Mouse (Mus musculus): ENCODE data around the gene Dapk1. TPM values are rescaled to one million over a fixed set of nuclear protein-coding genes. Genes with fewer than 3 reads are reported as not detected.
A peak's percentile ranks its signal among the peaks of the same experiment; 100 is the strongest.

The Dapk1 gene
- polyA plus RNA-seq, 1 experiment from 2014 or later = 38.4 TPM

DNA sequence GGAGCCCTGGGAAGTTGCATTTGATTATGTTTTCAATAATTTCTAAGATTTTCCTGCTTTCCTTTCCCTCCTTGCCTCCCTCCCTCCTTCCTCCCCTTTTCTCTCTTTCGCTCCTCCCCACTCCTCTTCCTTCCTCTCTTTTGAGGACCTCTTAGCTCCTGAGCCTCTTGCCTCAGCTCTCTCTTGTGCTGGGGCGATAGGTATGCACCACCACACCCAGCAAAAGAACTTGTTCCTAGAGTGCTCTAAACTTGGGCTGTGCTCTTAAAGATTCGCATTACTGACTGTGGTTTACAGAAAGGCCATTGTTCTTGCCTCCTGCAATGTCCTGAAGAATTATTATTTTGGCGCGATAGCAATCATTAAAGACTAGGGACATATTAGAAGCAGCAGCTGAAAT, 46.6 kb downstream of the Dapk1 start:
- Histone ChIP-seq H3K4me2 (replicated peaks) (no peak overlapping the region), H3K9ac (replicated peaks) (no peak overlapping the region), H3K4me3 (replicated peaks) (no peak overlapping the region), H3K4me1 (replicated peaks) (no peaks in the 10 kb centered on the region), H3K27me3 (no peaks in the 10 kb centered on the region), H3K36me3 (0 out of 2 replicates have a peak, but pooled peaks cover 15% of the 10 kb centered on the region), H3K9me3 (no peaks in the 10 kb centered on the region), H3K27ac (no peak overlapping the region)
- WGBS = 94% methylated on average over 5 of the region's 5 CpGs
- ATAC-seq = no peak

- WGBS = 96% methylated on average over 11 of the region's 11 CpGs
- Histone ChIP-seq H3K4me1 (replicated peaks) (no peaks in the 10 kb centered on the region), H3K4me3 (replicated peaks) (no peak overlapping the region), H3K27me3 (no peaks in the 10 kb centered on the region), H3K9ac (replicated peaks) (no peak overlapping the region), H3K27ac (no peak overlapping the region), H3K9me3 (no peaks in the 10 kb centered on the region), H3K36me3 (0 out of 2 replicates have a peak, but pooled peaks cover 15% of the 10 kb centered on the region), H3K4me2 (replicated peaks) (no peak overlapping the region)
- no peak for ATAC-seq
Measured at GRCm38 (mm10) chr13:60650000-60650399, 48.3 kb downstream of the Dapk1 start.

GRCm38 (mm10) chr13:60654017-60654565, 52.3 kb downstream of the Dapk1 start:
- ATAC-seq = no peak
- Histone ChIP-seq H3K4me1 (replicated peaks) (no peaks in the 10 kb centered on the region), H3K4me3 (replicated peaks) (no peak overlapping the region), H3K36me3 (0 out of 2 replicates have a peak, but pooled peaks cover 4% of the 10 kb centered on the region), H3K4me2 (replicated peaks) (no peak overlapping the region), H3K9ac (replicated peaks) (no peak overlapping the region), H3K27ac (no peak overlapping the region), H3K9me3 (no peaks in the 10 kb centered on the region), H3K27me3 (no peaks in the 10 kb centered on the region)
- WGBS = 84% methylated on average over 2 of the region's 2 CpGs

- no peaks in the 10 kb centered on the region for H3K9me3 ChIP-seq
- no peak overlapping the region for H3K4me2 ChIP-seq (replicated peaks)
- H3K9ac ChIP-seq (replicated peaks) = no peak overlapping the region
- peaks cover 7% of the 10 kb centered on the region for H3K4me1 ChIP-seq (replicated peaks)
- H3K27ac ChIP-seq = no peak overlapping the region
- H3K27me3 ChIP-seq = no peaks in the 10 kb centered on the region
- WGBS = 87% methylated on average over 3 of the region's 3 CpGs
- ATAC-seq = no peak
- 0 out of 2 replicates have a peak, but pooled peaks cover 4% of the 10 kb centered on the region for H3K36me3 ChIP-seq
- H3K4me3 ChIP-seq (replicated peaks) = no peak overlapping the region
Measured at GRCm38 (mm10) chr13:60655246-60655645, 53.5 kb downstream of the Dapk1 start.

DNA sequence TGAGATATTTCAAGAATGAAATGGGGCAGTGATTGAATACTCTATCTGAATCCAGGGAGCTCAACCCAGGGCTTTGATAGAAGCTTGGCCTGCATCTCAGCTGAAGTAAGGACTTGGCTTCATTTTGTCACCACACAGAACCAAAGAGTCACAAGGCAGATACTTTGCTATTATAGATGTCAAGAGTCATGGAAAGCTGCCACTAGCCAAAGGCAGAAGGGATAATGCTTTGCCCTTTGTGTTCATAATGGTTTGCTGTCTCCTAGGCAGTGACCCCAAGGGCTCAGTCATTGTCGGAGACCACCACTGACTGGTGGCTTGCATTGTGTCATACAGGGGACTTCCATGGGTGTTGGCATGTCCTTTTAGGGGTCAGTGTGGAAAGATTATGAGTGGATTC, 57.9 kb downstream of the Dapk1 start:
- Histone ChIP-seq H3K4me1 (replicated peaks) (peaks cover 24% of the 10 kb centered on the region), H3K9ac (replicated peaks) (no peak overlapping the region), H3K27me3 (no peaks in the 10 kb centered on the region), H3K9me3 (no peaks in the 10 kb centered on the region), H3K4me2 (replicated peaks) (no peak overlapping the region), H3K27ac (no peak overlapping the region), H3K4me3 (replicated peaks) (no peak overlapping the region), H3K36me3 (no peaks in the 10 kb centered on the region)
- 94% methylated on average over 1 of the region's 1 CpGs for WGBS
- ATAC-seq = no peak

GRCm38 (mm10) chr13:60660056-60660455, 58.3 kb downstream of the Dapk1 start:
- no peaks in the 10 kb centered on the region for H3K36me3 ChIP-seq
- H3K27ac ChIP-seq = no peak overlapping the region
- H3K9ac ChIP-seq (replicated peaks) = no peak overlapping the region
- H3K9me3 ChIP-seq = no peaks in the 10 kb centered on the region
- 63% methylated on average over 2 of the region's 2 CpGs for WGBS
- ATAC-seq = no peak
- H3K27me3 ChIP-seq = no peaks in the 10 kb centered on the region
- no peak overlapping the region for H3K4me2 ChIP-seq (replicated peaks)
- H3K4me3 ChIP-seq (replicated peaks) = no peak overlapping the region
- H3K4me1 ChIP-seq (replicated peaks) = peaks cover 24% of the 10 kb centered on the region

DNA sequence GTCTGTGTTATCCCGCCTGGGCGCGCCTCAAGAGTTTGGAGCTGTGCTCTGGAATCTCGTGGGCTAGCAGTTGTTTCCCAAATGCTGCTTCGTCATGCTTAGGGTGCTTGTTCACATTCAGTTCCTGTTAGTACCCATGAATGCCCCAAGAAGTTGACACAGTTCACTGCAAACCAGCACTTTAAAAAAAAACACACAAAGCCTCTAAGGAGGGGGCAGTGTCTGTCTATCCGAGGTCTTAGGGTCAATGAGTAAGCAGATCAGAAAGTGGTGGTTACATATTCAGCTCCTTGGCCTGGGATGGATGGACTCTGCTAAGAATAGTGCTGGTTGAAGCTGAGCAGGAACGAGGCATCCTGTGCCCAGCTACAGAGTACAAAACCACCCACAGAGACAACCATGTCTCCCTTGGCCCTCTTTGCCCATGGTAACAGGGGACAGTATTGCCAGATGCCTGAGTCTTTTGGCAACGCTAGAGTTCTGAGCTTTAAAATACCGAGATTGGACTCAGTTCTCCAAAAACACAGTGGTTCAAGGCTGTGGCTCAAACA, 59.0 kb downstream of the Dapk1 start:
- no peak overlapping the region for H3K27ac ChIP-seq
- no peaks in the 10 kb centered on the region for H3K9me3 ChIP-seq
- no peak overlapping the region for H3K9ac ChIP-seq (replicated peaks)
- WGBS = 80% methylated on average over 9 of the region's 9 CpGs
- no peak overlapping the region for H3K4me2 ChIP-seq (replicated peaks)
- ATAC-seq = no peak
- H3K36me3 ChIP-seq = no peaks in the 10 kb centered on the region
- H3K4me3 ChIP-seq (replicated peaks) = no peak overlapping the region
- peaks cover 24% of the 10 kb centered on the region for H3K4me1 ChIP-seq (replicated peaks)
- no peaks in the 10 kb centered on the region for H3K27me3 ChIP-seq

DNA sequence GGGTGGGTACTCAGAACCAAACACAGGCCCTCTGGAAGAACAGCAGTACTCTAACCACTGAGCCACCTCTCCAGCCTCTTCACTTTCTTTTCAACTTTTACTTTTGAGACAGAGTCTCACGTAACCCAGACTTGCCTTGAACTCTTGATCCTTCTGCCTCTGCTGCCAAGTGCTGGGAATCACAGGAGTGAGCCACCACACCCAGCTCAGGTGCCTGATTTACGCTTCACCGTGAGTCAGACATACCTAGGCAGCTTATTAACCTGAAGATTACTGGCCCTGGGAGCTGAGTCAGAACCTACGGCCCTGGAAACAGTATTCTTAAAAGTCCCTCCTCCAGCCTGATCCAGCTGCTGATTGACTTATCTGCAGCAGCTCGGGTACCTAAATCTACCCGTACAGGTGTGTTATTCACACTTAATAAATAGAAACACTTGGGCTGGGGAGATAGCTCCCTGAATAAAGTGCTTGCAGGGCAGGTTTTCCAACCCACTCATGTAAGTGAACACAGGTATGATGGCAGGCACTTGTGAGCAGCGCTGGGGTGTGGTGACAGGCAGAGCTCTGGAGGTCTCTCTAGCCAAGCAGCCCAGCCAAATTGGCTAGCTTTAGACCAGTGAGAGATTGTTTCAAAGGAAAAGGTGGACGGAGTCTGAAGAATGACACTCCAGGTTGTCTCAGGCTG, 60.9 kb downstream of the Dapk1 start:
- no peak overlapping the region for H3K4me3 ChIP-seq (replicated peaks)
- no peak for ATAC-seq
- H3K27me3 ChIP-seq = no peaks in the 10 kb centered on the region
- 93% methylated on average over 8 of the region's 8 CpGs for WGBS
- H3K9ac ChIP-seq (replicated peaks) = no peak overlapping the region
- H3K4me2 ChIP-seq (replicated peaks) = no peak overlapping the region
- peaks cover 28% of the 10 kb centered on the region for H3K4me1 ChIP-seq (replicated peaks)
- H3K36me3 ChIP-seq = no peaks in the 10 kb centered on the region
- no peak overlapping the region for H3K27ac ChIP-seq
- H3K9me3 ChIP-seq = no peaks in the 10 kb centered on the region

DNA sequence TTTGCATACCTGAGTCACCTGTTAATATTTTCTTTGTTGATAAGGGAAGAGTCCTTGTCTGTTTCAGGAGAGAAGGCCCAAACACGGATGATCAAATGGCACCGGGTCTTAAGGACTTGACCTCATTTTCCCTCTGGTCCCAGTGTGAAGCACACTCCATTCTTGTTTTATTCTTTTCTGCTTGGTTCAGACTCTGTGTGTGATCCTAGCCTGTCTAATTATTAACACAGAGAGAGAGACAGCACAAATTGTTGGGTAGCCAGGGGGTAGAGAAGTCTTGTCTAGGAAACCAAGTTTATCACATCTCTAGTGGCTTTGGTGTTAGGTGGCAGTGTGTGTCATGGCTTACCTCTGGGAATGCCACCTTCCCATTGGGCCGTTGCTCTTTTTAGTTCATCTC, 62.3 kb downstream of the Dapk1 start:
- H3K27ac ChIP-seq = 0 out of 2 replicates have a peak overlapping the region, but pooled peaks have one; percentile 21
- no peak for ATAC-seq
- WGBS = 80% methylated on average over 3 of the region's 3 CpGs

GRCm38 (mm10) chr13:60664816-60665215, 63.1 kb downstream of the Dapk1 start:
- no peaks in the 10 kb centered on the region for H3K36me3 ChIP-seq
- 87% methylated on average over 10 of the region's 10 CpGs for WGBS
- no peaks in the 10 kb centered on the region for H3K9me3 ChIP-seq
- H3K27me3 ChIP-seq = no peaks in the 10 kb centered on the region
- H3K27ac ChIP-seq = no peak overlapping the region
- no peak for ATAC-seq
- H3K4me2 ChIP-seq (replicated peaks) = no peak overlapping the region
- H3K4me1 ChIP-seq (replicated peaks) = peaks cover 31% of the 10 kb centered on the region
- no peak overlapping the region for H3K4me3 ChIP-seq (replicated peaks)
- no peak overlapping the region for H3K9ac ChIP-seq (replicated peaks)

More for the DNA sequence above, 62.3 kb downstream of the Dapk1 start:
- H3K9me3 ChIP-seq = no peaks in the 10 kb centered on the region
- H3K36me3 ChIP-seq = no peaks in the 10 kb centered on the region
- no peaks in the 10 kb centered on the region for H3K27me3 ChIP-seq
- no peak overlapping the region for H3K4me3 ChIP-seq (replicated peaks)
- no peak overlapping the region for H3K9ac ChIP-seq (replicated peaks)
- H3K4me1 ChIP-seq (replicated peaks) = peaks cover 34% of the 10 kb centered on the region
- H3K4me2 ChIP-seq (replicated peaks) = no peak overlapping the region

DNA sequence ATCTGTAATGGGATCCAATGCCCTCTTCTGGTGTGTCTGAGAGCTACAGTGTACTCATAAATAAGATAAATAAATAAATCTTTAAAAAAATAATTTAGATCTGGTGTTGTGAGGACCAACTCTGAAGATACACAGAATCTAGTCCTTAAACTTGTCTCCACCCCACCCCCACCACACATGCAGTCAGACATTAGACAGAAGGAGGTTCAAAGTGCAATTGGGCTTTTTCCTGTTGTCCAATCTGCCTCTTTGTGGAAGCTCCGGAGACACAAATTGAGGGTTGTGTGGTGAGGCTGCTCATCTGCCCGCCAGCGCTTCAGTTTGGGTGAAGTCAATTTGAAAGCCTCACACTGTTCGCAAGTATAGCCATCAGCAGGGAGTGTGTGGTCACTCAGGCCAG, 63.7 kb downstream of the Dapk1 start:
- Histone ChIP-seq H3K4me2 (replicated peaks) (no peak overlapping the region), H3K27me3 (no peaks in the 10 kb centered on the region), H3K27ac (no peak overlapping the region), H3K4me3 (replicated peaks) (no peak overlapping the region), H3K4me1 (replicated peaks) (peaks cover 29% of the 10 kb centered on the region), H3K9me3 (no peaks in the 10 kb centered on the region), H3K9ac (replicated peaks) (no peak overlapping the region), H3K36me3 (no peaks in the 10 kb centered on the region)
- no peak for ATAC-seq
- 95% methylated on average over 4 of the region's 4 CpGs for WGBS

DNA sequence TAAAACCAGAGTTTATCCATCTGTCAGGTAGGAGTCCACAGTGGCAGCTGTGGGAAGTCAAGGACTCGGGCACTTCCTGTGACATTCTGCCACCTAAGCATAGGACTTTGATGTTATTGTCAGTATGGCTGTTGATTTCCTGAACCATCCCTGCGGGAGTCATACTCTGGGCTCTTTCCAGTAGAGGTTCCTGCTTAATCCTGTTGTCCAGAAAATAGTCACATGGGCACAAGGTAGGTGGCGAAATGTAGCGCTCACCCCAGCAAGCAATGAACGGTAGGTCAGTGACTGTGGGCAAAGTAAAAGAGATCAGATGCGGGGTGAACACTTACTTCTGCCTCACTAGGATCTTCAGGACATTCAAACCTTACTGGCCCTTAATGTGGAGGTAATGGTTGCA, 66.3 kb downstream of the Dapk1 start:
- no peak for ATAC-seq
- 82% methylated on average over 6 of the region's 6 CpGs for WGBS
- H3K9ac ChIP-seq (replicated peaks) = no peak overlapping the region
- H3K27ac ChIP-seq = no peak overlapping the region
- H3K4me1 ChIP-seq (replicated peaks) = peaks cover 33% of the 10 kb centered on the region
- no peak overlapping the region for H3K4me3 ChIP-seq (replicated peaks)
- H3K36me3 ChIP-seq = no peaks in the 10 kb centered on the region
- no peak overlapping the region for H3K4me2 ChIP-seq (replicated peaks)
- no peaks in the 10 kb centered on the region for H3K9me3 ChIP-seq
- no peaks in the 10 kb centered on the region for H3K27me3 ChIP-seq
